Mouse (Mus musculus) bone marrow, adult 2 months (tissue): Measurements from ENCODE around the gene Cpb2. TPM values are rescaled to one million over a fixed set of nuclear protein-coding genes. Genes with fewer than 3 reads are reported as not detected.

Experiments used
- H3K27ac ChIP-seq: fragments of 200-500 bp; 2 replicates; pipeline ENCODE4 v1.5.1; 2012; ENCODE audit warnings: low read depth, mild to moderate bottlenecking, control low read depth, inconsistent platforms, low read length; ENCODE audit not compliant: control insufficient read depth, poor library complexity, insufficient read depth
- H3K4me1 ChIP-seq: fragments of 200-500 bp; 2 replicates; pipeline ENCODE4 v1.6.1; 2011; ENCODE audit warnings: low read length; ENCODE audit not compliant: control insufficient read depth, insufficient read depth
- H3K4me3 ChIP-seq: fragments of 200-500 bp; replicated peaks from 2 replicates; pipeline ENCODE3; 2011; ENCODE audit warnings: mild to moderate bottlenecking, low read depth, low read length, control low read depth; ENCODE audit not compliant: control insufficient read depth
- CTCF ChIP-seq: fragments of 200-500 bp; IDR thresholded peaks from 2 replicates; pipeline ENCODE4 v1.5.1; 2011; ENCODE audit warnings: low read length, control low read depth; ENCODE audit not compliant: control insufficient read depth, insufficient read depth
- POLR2A ChIP-seq: fragments of 200-500 bp; IDR thresholded peaks from 2 replicates; pipeline ENCODE4 v1.6.1; 2011; ENCODE audit warnings: low read depth, mild to moderate bottlenecking, control low read depth, low read length, borderline replicate concordance; ENCODE audit not compliant: control insufficient read depth
- WGBS: fragments of 180-500 bp; shearing (Covaris S2); methylation state at CpG from one replicate; pipeline ENCODE4 v1.1.7; 2018; 5-methylcytosine and 5-hydroxymethylcytosine counted together
- polyA plus RNA-seq: library from polyadenylated mRNA; stranded (reverse); fragments of >200 nt; gene quantifications from 2 replicates; pipeline ENCODE4 v1.2.4, GENCODE M21; 2011; ENCODE audit warnings: low replicate concordance; ENCODE audit not compliant: missing spikeins, insufficient read depth, insufficient read length

Gene Cpb2
- 1.8 TPM in 1 of 2 replicates, not detected in the other for polyA plus RNA-seq

DNA sequence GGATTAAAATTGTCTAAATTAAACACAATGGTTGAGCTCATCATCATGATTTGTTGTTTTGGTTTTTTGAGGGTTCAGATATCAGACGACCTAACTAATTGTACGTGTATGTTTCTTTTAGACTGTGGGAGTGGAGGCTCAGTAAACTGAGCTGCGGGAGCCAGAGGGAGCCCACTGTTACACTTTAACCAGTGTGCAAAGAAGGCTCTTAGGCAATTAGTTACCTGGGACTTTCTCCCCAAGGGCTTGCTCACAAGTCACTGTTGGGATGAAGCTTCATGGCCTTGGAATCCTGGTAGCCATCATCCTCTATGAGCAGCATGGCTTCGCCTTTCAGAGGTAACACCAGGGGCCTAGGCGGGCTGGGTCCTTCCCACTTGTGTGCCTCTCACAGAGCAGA, at the start of gene Cpb2:
Gene Cpb2, plus strand, starts transcription at position 201 of the 400 bp plus-strand sequence.
- Histone ChIP-seq H3K27ac (no peak within 1 kb of the TSS), H3K4me1 (no peaks in the 10 kb centered on the region; the same call in 1 of the 2 replicates), H3K4me3 (no peak within 1 kb of the TSS)
- WGBS = 88% methylated on average over 5 of the region's 5 CpGs
- no peak for TF ChIP-seq POLR2A
- TF ChIP-seq CTCF = no peak

GRCm38 (mm10) chr14:75192427-75192826, 49.7 kb upstream of the Cpb2 start:
- Histone ChIP-seq H3K27ac (peak overlapping the region; percentile 54), H3K4me1 (peaks cover 5% of the 10 kb centered on the region), H3K4me3 (no peak overlapping the region)
- WGBS = 75% methylated on average over 10 of the region's 10 CpGs
- no peak for TF ChIP-seq POLR2A
- TF ChIP-seq CTCF = no peak

DNA sequence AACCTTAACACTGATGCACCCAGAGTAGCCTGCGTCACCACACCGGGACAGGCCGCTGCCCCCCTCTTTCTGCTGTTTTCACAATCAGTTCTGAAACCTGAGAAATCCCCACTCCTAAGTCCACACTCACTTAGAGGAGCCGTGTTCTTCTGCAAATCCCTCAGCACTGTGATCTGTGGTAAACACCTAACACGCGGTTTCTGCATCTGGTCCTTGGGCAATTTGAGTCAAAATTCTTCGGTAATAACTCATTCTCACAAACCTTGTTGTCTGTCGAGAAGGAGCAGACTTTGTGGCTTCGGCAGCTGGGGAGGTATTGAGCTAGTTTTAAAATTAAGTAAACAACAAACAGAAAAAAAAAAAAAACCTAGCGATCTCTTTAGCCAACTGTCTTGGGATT, 49.2 kb upstream of the Cpb2 start:
- whole genome bisulfite sequencing = 36% methylated on average over 10 of the region's 10 CpGs
- Histone ChIP-seq H3K4me3 (no peak overlapping the region), H3K27ac (peak overlapping the region; percentile 54; the same call in 1 of the 2 replicates), H3K4me1 (peaks cover 5% of the 10 kb centered on the region)
- TF ChIP-seq CTCF (no peak), POLR2A (no peak)

GRCm38 (mm10) chr14:75195530-75195929, 46.6 kb upstream of the Cpb2 start:
- TF ChIP-seq POLR2A = no peak
- TF ChIP-seq CTCF = no peak
- peak overlapping the region; percentile 0; the same call in 1 of the 2 replicates for H3K27ac ChIP-seq
- peak overlapping the region; percentile 42 for H3K4me3 ChIP-seq
- 43% methylated on average over 5 of the region's 5 CpGs for WGBS
- peaks cover 2% of the 10 kb centered on the region for H3K4me1 ChIP-seq

DNA sequence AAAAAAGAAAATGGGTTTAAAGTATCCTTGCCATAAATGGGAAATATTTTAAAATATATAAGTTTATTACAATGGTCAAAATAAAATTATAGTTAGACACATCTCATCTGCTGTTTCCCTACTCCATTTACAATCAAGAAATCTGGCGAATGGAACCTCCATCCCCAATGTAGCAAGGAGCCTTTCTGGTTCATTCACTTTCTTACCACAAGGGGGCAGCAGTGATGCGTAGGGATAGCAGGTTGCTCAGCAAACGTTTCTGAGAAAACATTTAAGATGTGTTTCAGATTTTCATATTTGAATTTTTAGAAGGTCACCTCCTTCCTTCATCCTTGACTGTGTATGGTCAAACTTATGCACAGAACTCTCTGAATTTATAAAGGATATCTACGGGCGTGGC, 45.1 kb upstream of the Cpb2 start:
- WGBS = 35% methylated on average over 5 of the region's 5 CpGs
- Histone ChIP-seq H3K4me3 (no peak overlapping the region), H3K4me1 (peaks cover 2% of the 10 kb centered on the region), H3K27ac (no peak overlapping the region)
- TF ChIP-seq CTCF (peak; percentile 56), POLR2A (no peak)

DNA sequence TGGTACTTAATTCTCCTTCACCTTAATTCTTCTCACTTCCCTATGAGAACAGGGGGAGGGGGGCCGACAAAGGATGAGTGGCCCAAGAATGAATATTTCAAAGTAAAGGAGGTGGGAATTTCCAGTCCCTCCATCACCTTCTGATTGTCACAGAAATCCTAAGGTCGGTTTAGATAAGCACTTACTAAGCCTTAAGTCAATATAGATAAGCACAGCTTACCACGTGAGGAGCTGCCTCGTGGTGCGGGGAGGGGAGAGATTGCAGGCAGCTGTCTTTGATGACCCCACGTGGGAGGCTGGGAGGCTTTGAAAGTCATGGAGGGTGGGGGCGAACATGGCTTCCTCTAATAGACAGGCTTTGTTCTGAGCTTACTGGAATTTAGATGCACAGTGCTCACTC, 44.4 kb upstream of the Cpb2 start:
- Histone ChIP-seq H3K4me3 (no peak overlapping the region), H3K4me1 (no peaks in the 10 kb centered on the region; the same call in 1 of the 2 replicates), H3K27ac (no peak overlapping the region)
- TF ChIP-seq CTCF (no peak), POLR2A (no peak)
- WGBS = 60% methylated on average over 7 of the region's 7 CpGs

DNA sequence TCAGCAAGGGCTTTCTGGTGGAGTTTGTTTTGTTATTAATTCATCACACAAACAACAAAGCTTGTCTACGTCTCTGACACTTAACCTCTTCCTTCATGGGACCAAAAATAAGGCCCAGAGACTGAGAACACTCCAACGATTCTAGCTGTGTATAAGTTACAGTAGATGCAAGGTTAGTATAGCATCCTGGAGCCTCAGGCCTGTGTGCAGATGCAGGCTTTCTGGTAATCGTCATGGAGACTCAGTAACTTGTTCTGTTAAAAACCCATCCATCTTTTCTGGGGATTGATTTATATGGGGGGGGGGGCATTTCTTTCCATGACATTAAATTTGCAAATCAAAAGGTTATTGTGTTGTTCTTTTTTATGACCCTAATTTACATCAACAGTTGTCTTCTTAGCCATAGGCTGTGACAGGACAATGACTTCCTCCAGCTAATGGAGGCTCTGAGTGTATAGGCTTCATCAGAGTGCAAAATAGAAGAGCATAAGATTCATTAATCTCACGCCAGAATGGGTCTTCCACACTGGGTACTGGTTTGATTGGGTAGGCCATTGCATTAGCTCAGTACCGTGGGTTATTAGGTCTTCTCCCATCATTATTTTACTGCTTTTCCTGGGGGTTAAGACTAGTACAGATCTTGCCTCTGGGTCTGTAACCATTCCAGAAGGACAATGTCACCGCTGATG, 36.6 kb upstream of the Cpb2 start:
- Histone ChIP-seq H3K4me1 (no peaks in the 10 kb centered on the region), H3K4me3 (no peak overlapping the region), H3K27ac (no peak overlapping the region)
- 79% methylated on average over 6 of the region's 6 CpGs for WGBS
- TF ChIP-seq CTCF (no peak), POLR2A (no peak)

GRCm38 (mm10) chr14:75206307-75206706, 35.8 kb upstream of the Cpb2 start:
- no peak overlapping the region for H3K27ac ChIP-seq
- no peak overlapping the region for H3K4me3 ChIP-seq
- H3K4me1 ChIP-seq = no peaks in the 10 kb centered on the region
- WGBS = 88% methylated on average over 4 of the region's 4 CpGs
- TF ChIP-seq POLR2A (no peak), CTCF (no peak)
